Mouse (Mus musculus) hindbrain, postnatal 0 days (tissue): ENCODE data around the gene Tirap. TPM values are rescaled to one million over a fixed set of nuclear protein-coding genes. Genes with fewer than 3 reads are reported as not detected.
"Not testable (repeated sequence)": the region's sequence is repeated elsewhere in the genome, so short reads cannot be mapped to it uniquely, and the experiment has no call there.

Experiments
- ATAC-seq: fragments of 200-750 bp; cut with Nextera tagmentation; 2 replicates; pipeline ENCODE4 v1.8.0; 2017; ENCODE audit warnings: mild to moderate bottlenecking, moderate TSS enrichment, moderate library complexity
- DNase-seq: peaks from one replicate; pipeline ENCODE4 v3.0.0-alpha.2; 2015; ENCODE audit warnings: low spot score
- H3K27ac ChIP-seq: fragments of 300-500 bp; sonication (generic); 2 replicates; pipeline ENCODE4 v1.5.1; 2014; ENCODE audit warnings: mild to moderate bottlenecking
- H3K27me3 ChIP-seq: fragments of 300-500 bp; sonication (generic); 2 replicates; pipeline ENCODE4 v1.6.1; 2014; ENCODE audit warnings: low read length, mixed read lengths; ENCODE audit not compliant: insufficient read depth
- H3K36me3 ChIP-seq: fragments of 300-500 bp; sonication (generic); 2 replicates; pipeline ENCODE4 v1.6.1; 2014; ENCODE audit warnings: low read length, mixed read lengths; ENCODE audit not compliant: insufficient read depth
- H3K4me1 ChIP-seq: fragments of 300-500 bp; sonication (generic); 2 replicates; pipeline ENCODE4 v1.6.1; 2014; ENCODE audit warnings: antibody characterized with exemption, low read length, mixed read lengths; ENCODE audit not compliant: insufficient read depth
- H3K4me2 ChIP-seq: fragments of 300-500 bp; sonication (generic); 2 replicates; pipeline ENCODE4 v1.6.1; 2014; ENCODE audit warnings: low read depth, mild to moderate bottlenecking, low read length, moderate library complexity, mixed read lengths
- H3K4me3 ChIP-seq: fragments of 300-500 bp; sonication (generic); 2 replicates; pipeline ENCODE4 v1.5.1; 2014; ENCODE audit warnings: low read length
- H3K9ac ChIP-seq: fragments of 300-500 bp; sonication (generic); replicated peaks from 2 replicates; pipeline ENCODE4 v1.6.1; 2014; ENCODE audit warnings: mild to moderate bottlenecking, low read length, moderate library complexity, mixed read lengths
- H3K9me3 ChIP-seq: fragments of 300-500 bp; sonication (generic); 2 replicates; pipeline ENCODE4 v1.6.1; 2016; ENCODE audit warnings: low read length, mixed read lengths
- CTCF ChIP-seq: IDR thresholded peaks from 2 replicates; pipeline ENCODE4 v1.5.1; 2016; ENCODE audit warnings: antibody characterized with exemption, control low read depth, low read depth
- WGBS: fragments of 180-500 bp; shearing (Covaris S2); extraction: QIAGEN DNeasy Blood & Tissue Kit; methylation state at CpG from one replicate; pipeline ENCODE4 v1.1.7; 2014; 5-methylcytosine and 5-hydroxymethylcytosine counted together
- polyA plus RNA-seq: library from polyadenylated mRNA; unstranded; fragments of >200 nt; fragmentation: Nextera tagmentation; extraction: Ambion mirVana; gene quantifications from 2 replicates; pipeline ENCODE4 v1.2.1, GENCODE M21; 2015
- total RNA-seq: library from RNA; depleted of rRNA; stranded (reverse); fragments of >200 nt; gene quantifications from 2 replicates; pipeline ENCODE4 v1.2.3, GENCODE M21; 2014

Tirap gene
- total and polyA plus RNA-seq, 2 experiments from 2014 or later = 2.8 to 3.4 TPM

- 90% methylated on average over 5 of the region's 5 CpGs for WGBS
- Histone ChIP-seq H3K4me2 (no peak overlapping the region), H3K4me3 (no peak overlapping the region), H3K27me3 (no peaks in the 10 kb centered on the region), H3K4me1 (no peaks in the 10 kb centered on the region), H3K9ac (no peak overlapping the region), H3K27ac (no peak overlapping the region), H3K36me3 (no peaks in the 10 kb centered on the region), H3K9me3 (no peaks in the 10 kb centered on the region)
- DNase-seq (no peak), ATAC-seq (no peak)
- no peak for TF ChIP-seq CTCF
Observed at GRCm38 (mm10) chr9:35156002-35156710, 43.9 kb downstream of the Tirap start.

GRCm38 (mm10) chr9:35152923-35153322 lies 47.2 kb downstream of the Tirap start:
- Histone ChIP-seq H3K36me3 (no peaks in the 10 kb centered on the region), H3K9me3 (no peaks in the 10 kb centered on the region), H3K9ac (no peak overlapping the region), H3K27me3 (no peaks in the 10 kb centered on the region), H3K27ac (no peak overlapping the region), H3K4me3 (no peak overlapping the region), H3K4me1 (no peaks in the 10 kb centered on the region), H3K4me2 (no peak overlapping the region)
- DNase-seq (no peak), ATAC-seq (no peak)
- WGBS = 100% methylated on average over 1 of the region's 1 CpGs
- no peak for TF ChIP-seq CTCF

GRCm38 (mm10) chr9:35148822-35149221 lies 51.3 kb downstream of the Tirap start:
- H3K4me1 ChIP-seq, H3K4me3 ChIP-seq, H3K36me3 ChIP-seq, H3K27me3 ChIP-seq, H3K9ac ChIP-seq, H3K9me3 ChIP-seq, H3K27ac ChIP-seq, DNase-seq, H3K4me2 ChIP-seq, ATAC-seq: not testable (repeated sequence)

- H3K9ac ChIP-seq, H3K4me1 ChIP-seq, H3K4me3 ChIP-seq, H3K36me3 ChIP-seq, H3K9me3 ChIP-seq, H3K27me3 ChIP-seq, DNase-seq, H3K27ac ChIP-seq, ATAC-seq, H3K4me2 ChIP-seq: not testable (repeated sequence)
- 95% methylated on average over 14 of the region's 14 CpGs for WGBS
Observed at GRCm38 (mm10) chr9:35147261-35147660, 52.8 kb downstream of the Tirap start.

GRCm38 (mm10) chr9:35145829-35146228 lies 54.3 kb downstream of the Tirap start:
- H3K4me1 ChIP-seq = no peaks in the 10 kb centered on the region
- TF ChIP-seq CTCF = no peak
- no peak overlapping the region for H3K27ac ChIP-seq
- H3K36me3 ChIP-seq = no peaks in the 10 kb centered on the region
- H3K4me2 ChIP-seq = no peak overlapping the region
- no peak for ATAC-seq
- no peak for DNase-seq
- 90% methylated on average over 1 of the region's 1 CpGs for WGBS
- no peaks in the 10 kb centered on the region for H3K27me3 ChIP-seq
- no peak overlapping the region for H3K9ac ChIP-seq
- H3K4me3 ChIP-seq = no peak overlapping the region
- H3K9me3 ChIP-seq = no peaks in the 10 kb centered on the region

GRCm38 (mm10) chr9:35145118-35145517 lies 55.0 kb downstream of the Tirap start:
- no peak for ATAC-seq
- WGBS = 90% methylated on average over 9 of the region's 9 CpGs
- no peak for TF ChIP-seq CTCF
- H3K4me3 ChIP-seq = no peak overlapping the region
- H3K4me1 ChIP-seq = no peaks in the 10 kb centered on the region
- DNase-seq = no peak
- no peaks in the 10 kb centered on the region for H3K9me3 ChIP-seq
- H3K4me2 ChIP-seq = no peak overlapping the region
- no peaks in the 10 kb centered on the region for H3K27me3 ChIP-seq
- H3K27ac ChIP-seq = no peak overlapping the region
- H3K9ac ChIP-seq = no peak overlapping the region
- no peaks in the 10 kb centered on the region for H3K36me3 ChIP-seq

GRCm38 (mm10) chr9:35142221-35142620 lies 57.9 kb downstream of the Tirap start:
- no peaks in the 10 kb centered on the region for H3K4me1 ChIP-seq
- no peaks in the 10 kb centered on the region for H3K9me3 ChIP-seq
- TF ChIP-seq CTCF = no peak
- no peak overlapping the region for H3K4me3 ChIP-seq
- no peak for ATAC-seq
- H3K36me3 ChIP-seq = no peaks in the 10 kb centered on the region
- no peak overlapping the region for H3K4me2 ChIP-seq
- 85% methylated on average over 2 of the region's 2 CpGs for WGBS
- H3K27me3 ChIP-seq = no peaks in the 10 kb centered on the region
- no peak for DNase-seq
- no peak overlapping the region for H3K9ac ChIP-seq
- no peak overlapping the region for H3K27ac ChIP-seq
